Mouse (Mus musculus): ENCODE results near the gene Ccdc188.

DNA sequence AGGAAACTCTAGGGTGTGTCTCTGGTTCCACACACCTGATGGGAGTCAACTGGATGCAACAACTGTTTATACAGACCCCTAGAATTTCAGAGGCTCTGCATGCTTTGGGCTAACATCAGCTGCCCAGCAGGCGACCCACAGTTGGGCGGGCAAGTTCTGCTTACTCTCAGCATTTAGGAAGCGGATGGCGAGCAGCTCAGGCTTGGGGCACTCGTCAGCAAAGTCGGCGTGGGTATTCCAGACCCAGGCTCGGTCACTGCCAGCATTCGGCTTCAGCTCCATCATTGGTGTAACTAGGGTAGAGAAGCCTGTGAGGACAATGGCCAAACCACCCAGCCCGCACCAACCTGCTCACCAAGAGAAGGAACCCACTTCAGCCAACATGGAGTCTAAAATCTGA lies 23.9 kb downstream of the Ccdc188 start:
- TF ChIP-seq CTCF (IDR thresholded peaks at IDR 0.05; ENCODE audit: extremely low read depth, insufficient read depth, insufficient read length, insufficient replicate concordance): no peak
- no peak for TF ChIP-seq POLR2A (IDR thresholded peaks at IDR 0.05; ENCODE audit: low read depth, low read length)
